Mouse (Mus musculus): ENCODE measurements around the gene Pnma3. TPM values are rescaled to one million over a fixed set of nuclear protein-coding genes. Genes with fewer than 3 reads are reported as not detected.
"Not testable (repeated sequence)": the region's sequence is repeated elsewhere in the genome, so short reads cannot be mapped to it uniquely, and the experiment has no call there.

The Pnma3 gene
- 0.99 and 1.0 TPM in 2 replicates for polyA plus RNA-seq (2016; fragmentation: Nextera tagmentation; extraction: Ambion mirVana)

DNA sequence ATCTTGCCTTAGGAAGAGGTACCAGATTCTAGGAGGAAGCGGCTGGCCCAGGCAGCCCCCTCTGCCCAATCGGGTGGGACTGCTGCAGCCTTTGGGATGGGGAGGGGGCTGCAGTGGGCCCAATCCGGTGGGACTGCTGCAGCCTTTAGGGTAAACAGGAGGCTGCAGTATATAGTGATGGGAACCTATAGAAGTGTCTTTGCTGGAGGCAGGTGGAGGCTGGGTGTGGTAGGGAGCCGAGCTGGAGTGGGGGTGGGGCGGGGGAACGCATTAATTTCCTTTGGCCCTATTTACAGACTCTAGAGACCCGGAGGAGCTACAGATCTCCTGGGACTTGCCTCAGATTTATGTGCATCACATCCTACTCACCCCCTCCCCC, at the start of gene Pnma3:
Gene Pnma3, plus strand, starts transcription at position 373 of the 379 bp plus-strand sequence.
- Histone ChIP-seq H3K4me2 (peak within 1 kb of the TSS; percentile 53), H3K36me3 (replicated peaks) (no peaks in the 10 kb centered on the region), H3K4me3 (replicated peaks) (peak within 1 kb of the TSS; percentile 28), H3K27ac (no peak within 1 kb of the TSS), H3K4me1 (no peaks in the 10 kb centered on the region), H3K9me3 (no peaks in the 10 kb centered on the region), H3K9ac (0 out of 2 replicates have a peak within 1 kb of the TSS, but pooled peaks have one; percentile 25), H3K27me3 (no peaks in the 10 kb centered on the region)
- peak; percentile 53; the same call in 1 of the 2 replicates for ATAC-seq (ENCODE audit: low FRiP score)
- 47% methylated on average over 7 of the region's 7 CpGs for WGBS

DNA sequence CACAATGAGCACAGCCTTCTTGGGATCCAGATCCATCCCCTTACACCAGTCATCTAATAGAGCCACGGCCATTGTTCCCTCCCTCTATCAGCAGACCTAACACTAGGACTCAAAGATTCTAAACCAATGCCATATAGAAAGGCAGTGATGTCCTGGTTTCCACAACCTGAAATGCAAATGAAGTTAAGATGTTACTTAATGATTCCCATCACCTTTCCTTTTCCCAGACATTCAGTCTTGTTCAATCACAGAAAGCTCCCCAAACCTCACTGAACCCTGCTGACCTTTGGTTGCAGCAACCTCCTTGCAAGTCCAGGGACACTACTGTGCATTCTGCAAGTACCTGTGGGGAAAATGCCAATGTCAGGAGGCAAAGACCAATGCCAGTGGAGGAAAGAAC, 27.6 kb upstream of the Pnma3 start, which contains the start of gene Pnma5:
Gene Pnma5, minus strand, starts transcription at position 101 of the 400 bp plus-strand sequence.
- Histone ChIP-seq H3K27ac (no peak within 1 kb of the TSS), H3K4me2 (no peak within 1 kb of the TSS), H3K36me3 (replicated peaks) (no peaks in the 10 kb centered on the region), H3K4me1 (no peaks in the 10 kb centered on the region), H3K4me3 (replicated peaks) (no peak within 1 kb of the TSS), H3K9ac (no peak within 1 kb of the TSS), H3K9me3 (no peaks in the 10 kb centered on the region), H3K27me3 (no peaks in the 10 kb centered on the region)
- WGBS = 70% methylated on average over 1 of the region's 1 CpGs
- ATAC-seq (ENCODE audit: low FRiP score) = no peak

DNA sequence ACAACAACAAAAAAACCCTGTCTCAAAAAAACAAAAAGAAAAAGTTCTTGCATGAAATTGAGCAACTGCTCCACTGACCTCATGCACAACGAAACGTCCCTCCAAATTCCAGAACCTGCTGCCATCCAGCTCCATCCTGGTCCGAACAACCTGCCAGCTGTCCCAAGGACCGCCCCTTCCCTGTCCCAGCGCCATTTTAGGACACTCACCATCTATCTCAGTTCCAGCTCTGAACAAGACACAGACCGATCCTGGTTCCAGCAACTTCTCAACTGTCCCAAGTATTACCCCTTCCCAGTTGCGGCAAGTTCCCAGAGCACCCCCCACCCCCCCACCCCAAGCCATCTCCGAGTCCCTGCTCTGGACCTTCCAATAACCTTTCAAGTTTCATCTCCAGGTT, 25.8 kb upstream of the Pnma3 start:
- H3K36me3 ChIP-seq (replicated peaks) = no peaks in the 10 kb centered on the region
- no peak overlapping the region for H3K27ac ChIP-seq
- H3K9ac ChIP-seq = no peak overlapping the region
- ATAC-seq (ENCODE audit: low FRiP score) = no peak
- 81% methylated on average over 8 of the region's 8 CpGs for whole genome bisulfite sequencing
- no peak overlapping the region for H3K4me3 ChIP-seq (replicated peaks)
- H3K9me3 ChIP-seq = no peaks in the 10 kb centered on the region
- H3K4me1 ChIP-seq = no peaks in the 10 kb centered on the region
- no peak overlapping the region for H3K4me2 ChIP-seq
- H3K27me3 ChIP-seq = no peaks in the 10 kb centered on the region

DNA sequence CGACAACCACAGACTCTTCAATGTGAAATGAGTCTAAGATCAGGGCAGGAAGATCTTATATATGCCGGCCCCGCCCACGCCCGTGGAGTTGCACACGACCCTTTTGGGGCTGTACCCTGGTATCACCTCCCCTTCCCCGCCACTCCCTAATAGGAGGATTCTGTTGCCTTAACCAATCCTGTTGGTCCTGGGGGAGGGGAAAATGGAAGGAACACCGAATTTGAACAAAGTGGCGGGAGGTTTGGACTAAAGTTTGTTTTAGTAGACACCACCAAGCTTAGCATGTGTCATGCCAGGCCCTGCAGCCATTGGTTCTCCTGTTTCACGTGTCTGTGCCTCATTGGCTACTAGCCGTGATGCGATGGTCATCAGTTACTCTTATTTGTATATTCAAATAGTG, 24.9 kb upstream of the Pnma3 start:
- H3K27me3 ChIP-seq = no peaks in the 10 kb centered on the region
- H3K4me1 ChIP-seq = no peaks in the 10 kb centered on the region
- no peak overlapping the region for H3K4me2 ChIP-seq
- H3K4me3 ChIP-seq (replicated peaks) = no peak overlapping the region
- no peak for ATAC-seq (ENCODE audit: low FRiP score)
- H3K36me3 ChIP-seq (replicated peaks) = no peaks in the 10 kb centered on the region
- H3K9ac ChIP-seq = no peak overlapping the region
- no peaks in the 10 kb centered on the region for H3K9me3 ChIP-seq
- WGBS = 89% methylated on average over 12 of the region's 12 CpGs
- no peak overlapping the region for H3K27ac ChIP-seq

DNA sequence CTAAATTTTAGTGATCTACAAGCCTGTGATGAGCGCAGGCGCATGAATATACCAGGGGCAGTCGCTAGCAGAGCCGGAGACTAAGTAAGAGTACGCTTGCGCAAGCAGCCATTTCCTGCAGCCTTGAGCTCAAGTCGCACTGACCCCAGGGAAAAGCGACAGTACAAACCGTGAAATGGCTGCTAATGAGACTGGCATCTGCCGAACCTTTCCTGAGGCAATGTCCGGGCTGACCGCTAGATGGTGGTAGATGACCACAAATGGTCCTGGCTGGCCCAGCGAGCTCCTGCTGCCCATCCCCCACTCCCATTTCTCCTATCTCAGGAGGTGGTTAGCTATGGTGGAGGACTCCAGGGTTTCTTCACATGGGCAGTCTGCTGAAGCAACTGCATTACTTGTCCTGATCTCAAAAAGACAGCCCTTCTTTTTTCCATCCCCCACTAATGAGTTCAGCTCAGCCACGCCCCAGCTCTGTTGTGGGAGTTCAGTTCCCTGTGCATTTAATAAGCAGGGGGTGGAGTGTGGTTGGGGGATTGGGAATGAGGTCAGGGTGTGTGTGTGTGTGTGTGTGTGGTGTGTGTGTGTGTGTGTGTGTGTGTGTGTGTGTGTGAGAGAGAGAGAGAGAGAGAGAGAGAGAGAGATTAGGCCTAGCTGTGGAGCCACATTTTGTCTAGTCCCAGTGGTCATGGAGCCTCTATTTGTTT, 10.6 kb upstream of the Pnma3 start:
- Histone ChIP-seq H3K27me3 (no peaks in the 10 kb centered on the region), H3K4me2 (peak overlapping the region; percentile 34; the same call in 1 of the 2 replicates), H3K4me1 (no peaks in the 10 kb centered on the region), H3K27ac (no peak overlapping the region), H3K36me3 (replicated peaks) (no peaks in the 10 kb centered on the region), H3K9me3 (no peaks in the 10 kb centered on the region), H3K4me3 (replicated peaks) (no peak overlapping the region), H3K9ac (no peak overlapping the region)
- peak; percentile 97 for ATAC-seq (ENCODE audit: low FRiP score)
- 16% methylated on average over 14 of the region's 14 CpGs for WGBS

DNA sequence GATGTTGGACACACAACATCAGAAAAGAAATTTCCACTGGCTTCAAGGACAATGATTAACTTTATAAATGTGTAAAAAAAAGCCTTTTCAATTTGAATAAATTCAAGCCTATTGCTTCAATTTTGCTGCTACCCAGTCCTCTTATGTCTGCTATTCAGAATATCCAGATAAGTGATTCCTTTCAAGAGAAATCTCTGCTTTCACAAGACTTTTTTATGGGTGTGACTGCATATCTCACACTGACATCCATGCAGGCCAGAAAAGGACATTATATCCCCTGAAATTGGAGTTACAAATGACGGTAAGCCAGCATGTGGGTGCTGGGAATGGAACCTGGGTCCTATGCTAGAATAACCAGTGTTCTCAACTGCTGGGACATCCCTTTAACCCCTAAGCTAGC, 3.1 kb upstream of the Pnma3 start:
- Histone ChIP-seq H3K9me3 (no peaks in the 10 kb centered on the region), H3K27ac (no peak overlapping the region), H3K4me1 (no peaks in the 10 kb centered on the region), H3K36me3 (replicated peaks) (no peaks in the 10 kb centered on the region), H3K4me3 (replicated peaks) (no peak overlapping the region), H3K4me2 (no peak overlapping the region), H3K9ac (no peak overlapping the region), H3K27me3 (no peaks in the 10 kb centered on the region)
- 88% methylated on average over 1 of the region's 1 CpGs for WGBS
- no peak for ATAC-seq (ENCODE audit: low FRiP score)

DNA sequence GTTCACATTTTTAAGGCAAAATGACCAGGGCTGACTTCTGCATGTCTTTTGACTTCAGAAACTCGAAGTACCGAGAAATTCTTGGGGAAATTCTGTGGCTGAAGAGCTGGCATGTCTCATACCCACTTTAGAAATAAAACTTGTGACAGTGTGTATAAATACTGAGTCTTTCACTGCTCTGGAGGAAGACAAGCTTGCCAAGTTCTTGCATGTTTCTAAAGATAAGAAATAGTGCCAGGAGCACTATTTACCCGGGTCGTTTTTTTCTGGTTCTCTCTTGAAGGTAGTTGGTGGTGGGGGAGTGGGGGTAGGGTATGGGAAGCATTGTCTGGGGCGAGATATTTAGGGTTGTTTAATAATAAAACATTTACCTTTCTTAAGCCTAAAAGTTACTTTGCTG, 2.3 kb upstream of the Pnma3 start:
- WGBS = 51% methylated on average over 5 of the region's 5 CpGs
- H3K36me3 ChIP-seq (replicated peaks) = no peaks in the 10 kb centered on the region

DNA sequence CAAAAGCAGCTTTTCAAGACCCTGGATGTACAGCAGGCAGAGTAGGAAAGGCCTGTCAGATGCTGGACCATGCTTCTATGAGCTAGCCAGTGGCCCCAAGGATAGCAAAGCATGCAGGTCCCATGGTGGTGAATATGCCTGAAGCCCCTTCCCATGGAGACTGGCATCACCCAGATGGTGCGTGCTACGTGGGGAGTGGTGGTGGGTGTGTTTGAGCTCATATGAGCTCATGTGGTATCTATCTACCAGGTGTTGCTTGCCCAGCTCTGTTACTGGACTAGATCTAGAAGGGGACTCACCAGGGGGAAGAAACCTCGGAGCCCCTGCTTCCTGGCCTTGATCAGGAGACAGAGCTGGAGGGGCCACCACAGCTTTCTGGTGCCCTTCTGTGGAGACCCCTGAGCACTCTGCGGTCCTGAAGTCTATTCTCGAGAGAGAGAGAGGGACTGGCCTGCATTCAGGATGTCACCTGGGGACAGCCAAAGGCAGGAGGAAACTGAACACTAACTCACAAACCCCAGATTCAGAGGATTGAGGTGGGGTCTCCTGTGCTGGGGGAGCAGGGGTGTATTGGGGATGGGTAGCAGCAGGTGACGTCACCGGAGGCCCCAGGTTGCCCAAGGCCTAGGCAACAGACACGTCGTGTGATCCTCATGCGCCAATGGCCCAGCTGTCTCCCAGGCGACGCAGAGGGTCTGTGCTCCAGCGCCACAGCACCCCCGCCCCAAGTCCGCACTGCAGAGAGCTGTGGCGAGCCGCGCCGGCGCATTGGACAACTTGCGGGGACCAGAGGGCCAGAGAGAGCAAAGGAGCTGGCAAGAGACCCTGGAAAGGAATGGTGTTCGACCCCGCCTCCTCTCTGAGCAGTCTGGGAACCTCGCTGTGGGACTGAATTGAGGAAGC, 824 bp upstream of the Pnma3 start:
- H3K4me3 ChIP-seq (replicated peaks) = peak overlapping the region; percentile 28
- peak; percentile 83 for ATAC-seq (ENCODE audit: low FRiP score)
- no peaks in the 10 kb centered on the region for H3K27me3 ChIP-seq
- H3K9me3 ChIP-seq = no peaks in the 10 kb centered on the region
- no peaks in the 10 kb centered on the region for H3K4me1 ChIP-seq
- WGBS = 29% methylated on average over 24 of the region's 24 CpGs
- H3K9ac ChIP-seq = 0 out of 2 replicates have a peak overlapping the region, but pooled peaks have one; percentile 25
- peak overlapping the region; percentile 53 for H3K4me2 ChIP-seq
- H3K36me3 ChIP-seq (replicated peaks) = no peaks in the 10 kb centered on the region
- H3K27ac ChIP-seq = no peak overlapping the region

More for the DNA sequence above, 2.3 kb upstream of the Pnma3 start:
- no peak for ATAC-seq (ENCODE audit: low FRiP score)
- H3K27ac ChIP-seq = no peak overlapping the region
- no peaks in the 10 kb centered on the region for H3K4me1 ChIP-seq
- H3K4me3 ChIP-seq (replicated peaks) = no peak overlapping the region
- no peak overlapping the region for H3K4me2 ChIP-seq
- no peak overlapping the region for H3K9ac ChIP-seq
- H3K9me3 ChIP-seq = no peaks in the 10 kb centered on the region
- H3K27me3 ChIP-seq = no peaks in the 10 kb centered on the region

DNA sequence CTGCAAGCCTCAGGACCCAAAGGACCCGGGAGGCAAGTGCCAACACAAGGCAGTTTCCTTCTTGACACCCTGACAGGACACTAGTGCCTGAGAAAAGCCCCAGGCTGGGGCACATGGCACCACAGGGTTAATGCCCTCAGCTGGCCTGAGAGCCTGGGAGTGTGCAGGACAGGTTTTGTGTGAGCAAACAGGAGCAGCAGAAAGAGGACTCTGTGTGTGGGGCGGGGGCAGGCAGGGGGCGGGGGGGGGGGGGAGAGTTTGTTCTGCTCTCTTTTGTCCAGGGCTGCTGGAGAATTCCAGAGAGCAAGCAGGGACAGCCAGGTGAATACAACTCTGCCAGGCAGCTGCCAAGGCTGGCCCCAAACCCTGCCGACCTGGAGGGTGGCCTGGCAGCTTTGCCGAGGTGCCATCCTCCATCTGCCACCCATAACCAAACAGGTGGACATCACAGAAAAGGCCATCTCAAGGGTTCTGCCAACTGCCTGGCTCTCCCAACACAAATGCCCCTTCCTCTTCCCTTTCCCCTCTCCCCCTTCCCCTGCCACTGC, 2.3 kb downstream of the Pnma3 start:
- not testable (repeated sequence) for H3K36me3 ChIP-seq (replicated peaks); H3K4me1 ChIP-seq; H3K27me3 ChIP-seq; H3K27ac ChIP-seq; H3K9ac ChIP-seq; H3K9me3 ChIP-seq; H3K4me3 ChIP-seq (replicated peaks); ATAC-seq (ENCODE audit: low FRiP score); H3K4me2 ChIP-seq
- 76% methylated on average over 2 of the region's 5 CpGs for WGBS

DNA sequence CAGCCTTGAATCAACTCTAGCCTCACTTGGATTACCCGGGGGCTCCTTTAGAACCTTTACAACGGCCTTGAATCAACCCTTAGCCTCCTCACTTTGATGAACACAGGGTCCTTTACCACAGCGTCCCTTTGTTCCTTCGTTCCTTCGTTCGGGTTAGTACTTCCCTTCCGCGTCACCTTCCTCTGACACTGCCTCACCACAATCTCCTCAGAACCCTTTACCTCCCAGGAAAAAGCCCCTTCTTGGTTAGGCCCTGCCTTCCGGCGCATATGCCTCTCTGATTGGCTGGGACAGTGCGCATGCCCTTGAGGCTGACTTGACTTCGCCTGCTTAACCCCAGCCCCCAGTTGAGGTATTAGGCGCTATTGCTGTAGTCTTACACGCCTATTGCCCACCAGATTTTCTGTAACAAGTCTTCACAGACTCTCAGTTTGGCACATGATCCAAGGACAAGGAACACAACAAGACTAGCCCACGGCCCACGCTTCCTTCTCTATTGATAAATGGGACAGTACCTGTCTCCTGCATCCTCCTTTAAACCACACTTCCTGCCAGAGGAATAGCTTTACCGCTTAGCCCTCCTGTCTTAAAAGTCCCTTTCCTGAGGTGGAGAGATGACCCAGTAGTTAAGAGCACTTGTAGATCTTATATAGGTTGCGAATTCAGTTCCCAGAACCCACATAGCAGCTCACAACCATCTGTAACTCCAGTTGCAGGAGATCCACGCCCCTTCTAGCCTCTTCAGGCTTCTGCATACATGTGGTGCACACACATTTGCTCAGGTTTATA, 17.9 kb downstream of the Pnma3 start, which contains the start of gene Xlr4a:
Gene Xlr4a, minus strand, starts transcription at position 212 of the 789 bp plus-strand sequence.
- ATAC-seq (ENCODE audit: low FRiP score); H3K4me1 ChIP-seq; H3K27me3 ChIP-seq; H3K36me3 ChIP-seq (replicated peaks); H3K27ac ChIP-seq; H3K4me3 ChIP-seq (replicated peaks); H3K9ac ChIP-seq; H3K4me2 ChIP-seq; H3K9me3 ChIP-seq: not testable (repeated sequence)
- 82% methylated on average over 19 of the region's 19 CpGs for WGBS

DNA sequence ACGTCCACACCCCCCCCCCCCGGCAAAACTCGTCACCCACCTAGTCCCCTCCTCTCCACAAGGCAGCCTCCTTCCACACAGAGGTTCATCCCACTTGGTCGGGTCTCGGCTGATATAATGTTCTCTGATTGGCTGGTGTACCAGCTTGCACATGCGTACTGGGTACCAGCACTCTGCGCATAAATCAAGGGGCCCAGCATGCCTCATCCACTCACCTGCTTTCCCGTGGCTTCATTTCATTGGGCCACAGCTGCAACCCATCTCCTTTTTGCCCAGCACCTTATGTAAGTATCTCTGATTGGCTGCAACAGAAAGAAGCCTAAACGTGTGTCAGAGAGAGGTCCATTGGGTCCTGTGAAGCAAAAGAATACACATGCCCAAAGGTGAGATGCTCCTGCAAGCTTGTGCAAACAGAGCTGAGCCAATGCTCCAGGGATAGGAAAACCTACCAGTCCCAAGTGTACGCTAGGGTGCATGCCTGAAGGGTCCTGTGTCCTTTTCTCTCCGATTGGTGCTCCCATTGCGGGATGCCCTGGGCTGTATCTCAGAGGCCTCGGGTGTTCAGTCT, 32.4 kb downstream of the Pnma3 start, which contains the start of gene Xlr3a:
Gene Xlr3a, minus strand, starts transcription at position 155 of the 568 bp plus-strand sequence.
- not testable (repeated sequence) for H3K36me3 ChIP-seq (replicated peaks); H3K4me2 ChIP-seq; H3K9me3 ChIP-seq; H3K4me1 ChIP-seq; H3K27me3 ChIP-seq; H3K27ac ChIP-seq; H3K9ac ChIP-seq; H3K4me3 ChIP-seq (replicated peaks); ATAC-seq (ENCODE audit: low FRiP score)
- 81% methylated on average over 12 of the region's 13 CpGs for WGBS
